Mouse (Mus musculus) heart, embryonic 16.5 days (tissue): ENCODE data around the gene Gm12166. TPM values are rescaled to one million over a fixed set of nuclear protein-coding genes. Genes with fewer than 3 reads are reported as not detected.
"Not testable (repeated sequence)": the region's sequence is repeated elsewhere in the genome, so short reads cannot be mapped to it uniquely, and the experiment has no call there.

Source experiments
- ATAC-seq: fragments of 200-750 bp; cut with Nextera tagmentation; replicated peaks from 2 replicates; pipeline ENCODE4 v1.8.0; 2017; ENCODE audit warnings: moderate number of reproducible peaks; ENCODE audit not compliant: insufficient read depth, low FRiP score; ENCODE audit errors: extremely low read depth
- H3K27ac ChIP-seq: fragments of 300-500 bp; sonication (generic); 2 replicates; pipeline ENCODE4 v1.5.1; 2014; ENCODE audit warnings: mild to moderate bottlenecking, low read length, control low read depth, moderate library complexity
- H3K27me3 ChIP-seq: fragments of 300-500 bp; sonication (generic); 2 replicates; pipeline ENCODE4 v1.6.1; 2014; ENCODE audit warnings: low read length, mixed read lengths; ENCODE audit not compliant: control insufficient read depth, insufficient read depth
- H3K36me3 ChIP-seq: fragments of 300-500 bp; sonication (generic); 2 replicates; pipeline ENCODE4 v1.6.1; 2014; ENCODE audit not compliant: control insufficient read depth, insufficient read depth
- H3K4me1 ChIP-seq: fragments of 300-500 bp; sonication (generic); 2 replicates; pipeline ENCODE4 v1.6.1; 2014; ENCODE audit warnings: low read length, mixed read lengths; ENCODE audit not compliant: control insufficient read depth, insufficient read depth
- H3K4me2 ChIP-seq: fragments of 300-500 bp; sonication (generic); 2 replicates; pipeline ENCODE4 v1.6.1; 2014; ENCODE audit warnings: low read depth, mild to moderate bottlenecking, control low read depth, low read length
- H3K4me3 ChIP-seq: fragments of 300-500 bp; sonication (generic); 2 replicates; pipeline ENCODE4 v1.5.1; 2014; ENCODE audit warnings: mild to moderate bottlenecking, control low read depth, low read length
- H3K9ac ChIP-seq: fragments of 300-500 bp; sonication (generic); 2 replicates; pipeline ENCODE4 v1.6.1; 2014; ENCODE audit warnings: low read length, control low read depth
- H3K9me3 ChIP-seq: fragments of 300-500 bp; sonication (generic); replicated peaks from 2 replicates; pipeline ENCODE4 v1.6.1; 2016; ENCODE audit warnings: low read length; ENCODE audit not compliant: control insufficient read depth
- WGBS: fragments of 180-500 bp; shearing (Covaris S2); extraction: QIAGEN DNeasy Blood & Tissue Kit; methylation state at CpG from one replicate; pipeline ENCODE4 v1.1.7; 2014; 5-methylcytosine and 5-hydroxymethylcytosine counted together
- polyA plus RNA-seq: library from polyadenylated mRNA; unstranded; fragments of >200 nt; fragmentation: Nextera tagmentation; extraction: Ambion mirVana; gene quantifications from 2 replicates; pipeline ENCODE4 v1.2.1, GENCODE M21; 2015

Gene Gm12166
- polyA plus RNA-seq, 1 experiment from 2014 or later = 10.7 TPM

DNA sequence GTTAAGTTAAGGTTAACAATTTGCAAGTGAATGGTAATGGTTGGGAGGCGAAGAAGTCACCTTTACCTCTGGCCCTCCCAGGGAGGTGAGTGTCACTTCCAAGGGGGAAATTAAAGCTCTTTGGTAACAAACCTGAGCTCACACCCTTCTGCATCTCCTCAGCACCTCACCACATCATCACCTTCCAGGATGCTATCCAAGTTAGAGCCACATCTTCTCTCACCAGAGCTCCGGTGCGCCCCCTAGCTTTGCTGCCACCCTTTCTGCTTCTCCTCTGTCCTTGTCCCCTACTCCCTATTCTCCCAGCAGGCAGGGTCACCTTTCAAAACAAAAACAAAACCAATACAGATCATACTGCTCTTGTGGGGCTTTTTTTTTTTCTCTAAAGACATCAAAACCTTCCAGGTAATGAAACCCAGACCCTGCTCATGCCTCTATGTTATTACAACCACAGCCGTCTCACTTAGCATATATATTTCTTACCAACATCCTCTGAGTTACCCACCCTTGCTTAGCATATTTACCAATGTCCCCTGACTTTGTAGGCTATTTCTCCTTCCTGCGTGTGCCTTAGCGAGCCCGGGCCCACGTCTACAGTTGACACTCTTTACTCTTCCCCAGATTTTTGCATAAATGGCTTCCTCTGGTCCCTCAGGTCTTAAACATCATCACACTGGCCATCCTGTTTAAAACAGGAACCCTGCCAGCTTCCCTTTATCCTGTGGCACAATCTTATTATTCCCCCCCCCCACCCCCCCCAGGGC lies 7.9 kb upstream of the Gm12166 start:
- no peaks in the 10 kb centered on the region for H3K27me3 ChIP-seq
- peaks cover 5% of the 10 kb centered on the region; the same call in 1 of the 2 replicates for H3K36me3 ChIP-seq
- H3K27ac ChIP-seq = no peak overlapping the region
- WGBS = 62% methylated on average over 8 of the region's 8 CpGs
- no peak overlapping the region for H3K4me2 ChIP-seq
- no peak overlapping the region for H3K9ac ChIP-seq
- peaks cover 50% of the 10 kb centered on the region for H3K4me1 ChIP-seq
- ATAC-seq = no peak
- H3K4me3 ChIP-seq = no peak overlapping the region
- H3K9me3 ChIP-seq = no peaks in the 10 kb centered on the region

DNA sequence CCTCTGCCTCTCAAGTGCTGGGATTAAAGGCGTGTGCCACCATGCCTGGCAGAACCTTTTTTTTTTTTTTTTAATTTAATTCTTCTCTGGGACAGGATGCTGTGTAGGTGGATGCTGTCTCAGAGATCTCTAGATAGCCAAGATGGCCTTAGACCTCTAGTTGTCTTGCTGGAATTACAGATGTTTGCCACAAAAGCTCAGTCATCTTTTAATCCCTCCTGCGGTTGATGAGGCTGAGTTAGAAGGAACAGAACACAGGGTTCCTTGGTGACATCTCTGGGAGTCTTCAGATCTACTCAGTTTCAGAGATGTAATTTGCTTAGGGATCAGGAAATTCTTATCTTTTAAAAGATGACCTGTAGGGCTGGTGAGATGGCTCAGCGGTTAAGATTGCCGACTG lies 6.8 kb upstream of the Gm12166 start:
- Histone ChIP-seq H3K4me2 (no peak overlapping the region), H3K36me3 (peaks cover 5% of the 10 kb centered on the region; the same call in 1 of the 2 replicates), H3K27me3 (no peaks in the 10 kb centered on the region), H3K4me1 (peaks cover 48% of the 10 kb centered on the region), H3K4me3 (no peak overlapping the region), H3K9me3 (no peaks in the 10 kb centered on the region), H3K27ac (no peak overlapping the region), H3K9ac (no peak overlapping the region)
- WGBS = 90% methylated on average over 4 of the region's 4 CpGs
- ATAC-seq = no peak

DNA sequence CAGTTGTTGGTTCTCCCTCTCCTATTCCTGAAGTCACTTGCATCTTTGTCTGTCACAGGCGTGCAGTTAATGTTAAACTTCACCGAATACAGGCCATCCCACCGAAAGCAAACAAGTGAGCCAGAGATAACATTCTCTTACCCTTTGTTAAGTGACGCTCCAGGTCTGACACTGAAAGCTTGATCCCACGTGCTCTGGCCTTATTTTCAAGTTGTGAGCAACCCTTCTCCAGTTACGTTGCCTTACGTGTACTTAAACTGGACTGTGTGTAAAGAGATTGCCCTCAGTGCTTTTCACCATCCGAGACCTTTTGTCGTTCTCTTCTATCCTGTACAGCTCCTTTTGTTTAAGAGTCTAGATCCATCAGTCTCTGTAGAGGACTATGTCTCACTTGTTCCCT lies 5.9 kb upstream of the Gm12166 start:
- 18% methylated on average over 9 of the region's 9 CpGs for WGBS
- Histone ChIP-seq H3K27ac (peak overlapping the region; percentile 70), H3K9ac (peak overlapping the region; percentile 95), H3K9me3 (no peaks in the 10 kb centered on the region), H3K4me2 (peak overlapping the region; percentile 73), H3K27me3 (no peaks in the 10 kb centered on the region), H3K4me3 (peak overlapping the region; percentile 68), H3K4me1 (peaks cover 39% of the 10 kb centered on the region), H3K36me3 (peaks cover 5% of the 10 kb centered on the region; the same call in 1 of the 2 replicates)
- ATAC-seq = no peak

GRCm38 (mm10) chr11:46056770-46057411 lies 4.8 kb upstream of the Gm12166 start:
- ATAC-seq = peak; percentile 20; the same call in 1 of the 2 replicates
- WGBS = 2% methylated on average over 25 of the region's 25 CpGs
- peak overlapping the region; percentile 73 for H3K4me2 ChIP-seq

GRCm38 (mm10) chr11:46055896-46056769 lies 4.0 kb upstream of the Gm12166 start, which contains the start of gene Adam19:
Gene Adam19 (plus strand): TSS chr11:46055992.
- no peaks in the 10 kb centered on the region for H3K9me3 ChIP-seq
- peak within 1 kb of the TSS; percentile 95 for H3K27ac ChIP-seq
- H3K36me3 ChIP-seq = no peaks in the 10 kb centered on the region
- H3K4me1 ChIP-seq = peaks cover 25% of the 10 kb centered on the region
- H3K9ac ChIP-seq = peak within 1 kb of the TSS; percentile 95
- H3K27me3 ChIP-seq = no peaks in the 10 kb centered on the region
- peak within 1 kb of the TSS; percentile 73 for H3K4me2 ChIP-seq
- 1% methylated on average over 51 of the region's 51 CpGs for WGBS
- ATAC-seq = peak; percentile 83
- H3K4me3 ChIP-seq = peak within 1 kb of the TSS; percentile 68

More at GRCm38 (mm10) chr11:46056770-46057411, 4.8 kb upstream of the Gm12166 start:
- Histone ChIP-seq H3K9me3 (no peaks in the 10 kb centered on the region), H3K4me1 (peaks cover 30% of the 10 kb centered on the region), H3K9ac (peak overlapping the region; percentile 95), H3K4me3 (peak overlapping the region; percentile 68), H3K27ac (peak overlapping the region; percentile 95), H3K36me3 (peaks cover 5% of the 10 kb centered on the region; the same call in 1 of the 2 replicates), H3K27me3 (no peaks in the 10 kb centered on the region)

DNA sequence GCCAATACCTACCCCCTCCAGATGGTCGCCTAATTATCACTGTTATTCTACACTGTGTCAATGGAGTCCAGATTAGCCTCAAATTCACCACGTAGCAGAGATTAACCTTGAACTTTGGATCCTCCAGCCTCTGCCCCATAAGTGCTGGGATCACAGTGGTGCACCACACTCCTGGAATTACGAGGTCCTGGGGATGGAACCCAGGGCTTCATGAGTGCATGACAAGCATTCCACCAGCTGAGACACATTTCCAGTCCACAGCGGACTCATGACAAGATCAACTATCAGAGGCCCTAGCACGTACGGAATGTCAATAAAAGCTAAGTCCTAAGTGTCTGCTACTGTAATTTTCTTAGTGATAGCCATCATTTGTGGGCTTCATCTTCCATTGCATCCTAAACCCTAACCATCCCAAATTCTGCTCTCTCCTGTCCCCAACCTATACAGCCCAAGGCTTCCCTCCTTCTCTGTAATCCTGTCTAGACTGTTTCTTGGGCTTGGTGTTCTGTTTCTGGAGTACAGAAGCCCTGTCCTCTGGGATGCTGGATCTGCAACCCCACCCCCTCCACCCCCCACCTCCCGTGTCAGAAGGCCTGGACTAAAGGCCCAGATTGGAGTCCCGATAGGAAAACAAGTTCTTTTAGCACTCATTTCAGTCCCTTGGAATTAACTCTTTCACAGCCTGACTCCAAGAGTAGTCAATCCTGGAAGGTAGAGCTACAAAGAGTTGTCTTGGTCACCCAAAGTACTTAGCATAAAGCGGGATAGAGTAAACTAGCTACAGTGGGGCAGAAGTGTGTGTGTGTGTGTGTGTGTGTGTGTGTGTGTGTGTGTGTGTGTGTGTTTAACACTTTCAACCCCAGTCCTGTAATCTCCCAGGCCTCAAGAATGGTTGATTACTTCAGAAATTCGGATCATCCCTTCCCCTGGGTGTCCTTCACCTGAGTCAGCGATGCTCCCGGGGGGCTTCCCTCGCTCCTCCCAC lies 3.1 kb upstream of the Gm12166 start:
- H3K4me1 ChIP-seq = peaks cover 23% of the 10 kb centered on the region
- no peaks in the 10 kb centered on the region for H3K27me3 ChIP-seq
- H3K4me2 ChIP-seq = peak overlapping the region; percentile 73
- H3K4me3 ChIP-seq = peak overlapping the region; percentile 68
- no peaks in the 10 kb centered on the region for H3K9me3 ChIP-seq
- no peaks in the 10 kb centered on the region for H3K36me3 ChIP-seq
- WGBS = 17% methylated on average over 13 of the region's 13 CpGs
- H3K9ac ChIP-seq = peak overlapping the region; percentile 95
- no peak for ATAC-seq
- H3K27ac ChIP-seq = peak overlapping the region; percentile 95

DNA sequence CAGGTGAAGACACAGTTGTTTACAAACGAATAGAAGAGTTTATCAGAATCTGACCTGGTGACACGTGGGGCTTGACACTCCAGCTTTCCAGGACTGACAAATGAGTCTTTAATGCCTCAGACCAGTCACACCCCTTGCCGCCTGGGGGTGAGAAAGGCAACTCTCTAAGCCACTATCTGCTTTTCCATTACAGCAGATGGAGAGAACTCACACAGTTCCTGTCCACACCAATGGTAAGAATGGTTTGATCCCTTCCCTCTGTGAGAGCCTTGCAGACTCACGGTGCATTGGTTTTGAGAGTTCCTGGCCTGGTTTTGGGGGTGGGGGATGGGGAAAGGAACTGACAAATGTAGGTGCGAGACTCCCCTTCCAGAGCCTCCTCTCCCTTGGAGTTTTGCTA lies 2.2 kb upstream of the Gm12166 start:
- no peak overlapping the region for H3K4me3 ChIP-seq
- H3K4me1 ChIP-seq = peaks cover 18% of the 10 kb centered on the region
- peak overlapping the region; percentile 33 for H3K27ac ChIP-seq
- H3K9ac ChIP-seq = no peak overlapping the region
- H3K4me2 ChIP-seq = no peak overlapping the region
- H3K27me3 ChIP-seq = no peaks in the 10 kb centered on the region
- H3K9me3 ChIP-seq = no peaks in the 10 kb centered on the region
- ATAC-seq = no peak
- no peaks in the 10 kb centered on the region for H3K36me3 ChIP-seq
- 40% methylated on average over 5 of the region's 5 CpGs for WGBS

DNA sequence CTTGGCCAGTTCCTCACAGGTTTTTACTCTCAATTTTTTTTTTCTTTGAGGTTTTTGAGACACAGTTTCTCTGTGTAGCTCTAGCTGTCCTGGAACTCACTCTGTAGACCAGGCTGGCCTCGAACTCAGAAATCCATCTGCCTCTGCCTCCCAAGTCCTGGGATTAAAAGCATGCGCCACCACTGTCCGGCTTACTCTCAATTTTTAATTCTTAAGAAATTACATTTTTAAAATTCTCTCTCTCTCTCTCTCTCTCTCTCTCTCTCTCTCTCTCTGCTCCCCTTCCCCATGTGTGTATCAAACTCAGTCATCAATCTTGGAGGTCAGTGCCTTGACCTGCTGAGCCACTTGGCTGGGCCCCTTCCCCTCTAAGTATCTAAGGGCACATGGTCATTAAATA lies 1.3 kb upstream of the Gm12166 start:
- H3K36me3 ChIP-seq, H3K27me3 ChIP-seq, H3K27ac ChIP-seq, H3K9ac ChIP-seq, ATAC-seq, H3K4me2 ChIP-seq, H3K9me3 ChIP-seq, H3K4me3 ChIP-seq: not testable (repeated sequence)
- WGBS = 87% methylated on average over 3 of the region's 3 CpGs
- H3K4me1 ChIP-seq = peaks cover 18% of the 10 kb centered on the region
